ENCODE assay signal across 10 mouse cellular contexts in the genomic region with DNA sequence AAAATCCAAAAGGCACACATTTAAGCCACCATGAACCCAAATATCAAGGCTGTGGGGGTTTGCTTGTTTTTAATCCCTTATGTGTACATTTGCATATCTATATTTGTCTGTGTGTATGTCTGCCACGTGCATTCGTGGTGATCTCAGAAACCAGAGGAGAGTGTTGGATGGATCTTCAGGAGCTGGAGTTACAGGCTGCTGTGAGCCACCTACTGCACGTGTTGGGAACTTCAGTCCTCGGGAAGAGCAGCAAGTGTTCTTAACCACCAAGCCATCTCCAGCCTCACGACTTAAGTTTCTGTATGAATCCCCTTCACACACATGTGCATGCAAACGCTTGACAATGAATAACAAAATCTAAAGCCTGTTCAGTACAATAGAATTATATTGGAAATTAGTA. TPM values are rescaled to one million over a fixed set of nuclear protein-coding genes. Genes with fewer than 3 reads are reported as not detected.
DNase-seq lines count a peak whose midpoint lies in the region; TF ChIP-seq lines count a peak whose summit lies in the region.
"Had no signal": no experiment of that assay in that cellular context is flagged by ENCODE, and none has a peak within 500 bp of the region (broad histone marks: within the 10 kb centered on the region; RNA-seq: fewer than 3 reads in every experiment).

No protein-coding gene starts in this region.

- no peak for TF ChIP-seq POLR2A in kidney, adult 2 months (IDR thresholded peaks at IDR 0.05; ENCODE audit: low read depth, low read length)
- no peak for TF ChIP-seq POLR2A in cortical plate, adult 2 months (IDR thresholded peaks at IDR 0.05; ENCODE audit: extremely low read depth, insufficient read depth, low read length)

- H3K27me3 ChIP-seq in kidney, adult 2 months (replicated peaks; ENCODE audit: control insufficient read depth, insufficient read depth, low read length): no peaks in the 10 kb centered on the region
- H3K27me3 ChIP-seq: midbrain, embryonic 12.5 days had no signal

- H3K4me3 ChIP-seq in kidney, adult 2 months (ENCODE audit: insufficient read depth, low read depth, low read length): no peak overlapping the region
- no peak overlapping the region for H3K4me3 ChIP-seq in cortical plate, adult 2 months (ENCODE audit: insufficient read depth, low read length)
- H3K4me3 ChIP-seq: midbrain, embryonic 12.5 days had no signal

- intact Hi-C loops in left cerebral cortex, postnatal 14 days (cut with DNase I): loop anchor here (5.0 kb wide), 2 partner anchors 75 to 230 kb away; a partner anchor contains a TSS

- no peaks in the 10 kb centered on the region for H3K4me1 ChIP-seq in kidney, adult 2 months (ENCODE audit: control insufficient read depth, insufficient read depth, low read length)
- no peaks in the 10 kb centered on the region for H3K4me1 ChIP-seq in cortical plate, adult 2 months (ENCODE audit: control insufficient read depth, insufficient read depth, low read length)
- H3K4me1 ChIP-seq: midbrain, embryonic 12.5 days had no signal

- H3K27ac ChIP-seq in kidney, adult 2 months (ENCODE audit: insufficient read depth, low read depth, low read length): no peak overlapping the region
- no peak overlapping the region for H3K27ac ChIP-seq in cortical plate, adult 2 months (ENCODE audit: insufficient read depth, low read length)
- H3K27ac ChIP-seq: midbrain, embryonic 12.5 days had no signal

- H3K36me3 ChIP-seq in kidney, adult 2 months (ENCODE audit: control insufficient read depth, insufficient read depth, low read length): no peaks in the 10 kb centered on the region
- H3K36me3 ChIP-seq: midbrain, embryonic 12.5 days had no signal

- peak; percentile 39 for DNase-seq in kidney, adult 2 months
- no peak for DNase-seq in kidney, adult 18-20 months
- peak; percentile 68 for DNase-seq in ES-CJ7 (ENCODE audit: low read depth, low spot score)
- peak; percentile 70 to 85 for DNase-seq in left cerebral cortex, postnatal 14 days (ENCODE audit: low spot score in 2 of 2)
- peak; percentile 75 for DNase-seq in telencephalon, adult 2 months (ENCODE audit: low read depth, low spot score)
- no peak for DNase-seq in spleen, postnatal 36 days (ENCODE audit: low spot score in 2 of 2)
- no peak for DNase-seq in thymus, postnatal 10 days (ENCODE audit: low spot score in 2 of 2)

- 16% methylated on average over 6 of the region's 6 CpGs for WGBS in kidney, adult 2 months

- TF ChIP-seq CTCF in kidney, adult 2 months (conservative IDR thresholded peaks at IDR 0.05; ENCODE audit: insufficient read depth, insufficient read length, low read depth, low read length): peak; percentile 73
- TF ChIP-seq CTCF in cortical plate, adult 2 months (IDR thresholded peaks at IDR 0.05; ENCODE audit: extremely low read depth, insufficient read depth, low read length): peak; percentile 73

RNA-seq across cellular contexts. Expression of a gene that starts 7.9 kb away (rescaled TPM):
- not detected in 2 replicates for polyA plus RNA-seq in kidney, adult 2 months (2012; rRNA removed)
- polyA plus RNA-seq in cortical plate, adult 2 months (2012; rRNA removed): not detected in 2 replicates
- not detected for total RNA-seq in left cerebral cortex, postnatal 14 days (2021)
- total RNA-seq: heart, postnatal 14 days had no signal
- polyA plus RNA-seq: midbrain, embryonic 12.5 days had no signal

RNA-seq across cellular contexts. Expression of a gene that starts 45.4 kb away (rescaled TPM):
- 1.2 and 1.5 TPM in 2 replicates for polyA plus RNA-seq in kidney, adult 2 months (2012; rRNA removed)
- 0.72 and 0.73 TPM in 2 replicates for polyA plus RNA-seq in cortical plate, adult 2 months (2012; rRNA removed)
- total RNA-seq in left cerebral cortex, postnatal 14 days (2021): under 1 TPM; 0.51 to 0.59 TPM

Comparison
In these comparisons a context has a peak if more than half of its experiments do, and no peak if none do; other contexts are left out.
1. DNase-seq: peak in kidney, adult 2 months (single experiment), ES-CJ7 (single experiment), left cerebral cortex, postnatal 14 days (2 of 2) and telencephalon, adult 2 months (single experiment); none in kidney, adult 18-20 months (single experiment), spleen, postnatal 36 days (0 of 2) and thymus, postnatal 10 days (0 of 2).